Mouse (Mus musculus) kidney, embryonic 15.5 days (tissue): ENCODE measurements at regions not wholly inside any gene's neighbourhood (a gene's known extent, or its start where the extent isn't known, plus 50 kb on each side); places are given as distances from the start of the nearest gene placed in this dataset.
"Not testable (repeated sequence)": the region's sequence is repeated elsewhere in the genome, so short reads cannot be mapped to it uniquely, and the experiment has no call there.

Experiments
- ATAC-seq: fragments of 200-750 bp; cut with Nextera tagmentation; replicated peaks from 2 replicates; pipeline ENCODE4 v1.8.0; 2017; ENCODE audit warnings: moderate TSS enrichment; ENCODE audit not compliant: low FRiP score
- H3K27ac ChIP-seq: fragments of 300-500 bp; sonication (generic); 2 replicates; pipeline ENCODE4 v1.5.1; 2015; ENCODE audit warnings: mild to moderate bottlenecking, inconsistent platforms
- H3K27me3 ChIP-seq: fragments of 300-500 bp; sonication (generic); 2 replicates; pipeline ENCODE4 v1.6.1; 2015; ENCODE audit warnings: inconsistent platforms
- H3K36me3 ChIP-seq: fragments of 300-500 bp; sonication (generic); 2 replicates; pipeline ENCODE4 v1.6.1; 2015; ENCODE audit warnings: inconsistent platforms
- H3K4me1 ChIP-seq: fragments of 300-500 bp; sonication (generic); 2 replicates; pipeline ENCODE4 v1.6.1; 2015; ENCODE audit warnings: inconsistent platforms
- H3K4me2 ChIP-seq: fragments of 300-500 bp; sonication (generic); 2 replicates; pipeline ENCODE4 v1.6.1; 2015; ENCODE audit warnings: moderate library complexity, mild to moderate bottlenecking, inconsistent platforms
- H3K4me3 ChIP-seq: fragments of 300-500 bp; sonication (generic); replicated peaks from 2 replicates; pipeline ENCODE4 v1.5.1; 2015; ENCODE audit warnings: mild to moderate bottlenecking, inconsistent platforms
- H3K9ac ChIP-seq: fragments of 300-500 bp; sonication (generic); 2 replicates; pipeline ENCODE4 v1.6.1; 2015; ENCODE audit warnings: mild to moderate bottlenecking, inconsistent platforms
- H3K9me3 ChIP-seq: fragments of 300-500 bp; sonication (generic); replicated peaks from 2 replicates; pipeline ENCODE4 v1.6.1; 2016; ENCODE audit warnings: inconsistent platforms
- WGBS: fragments of 180-500 bp; shearing (Covaris S2); methylation state at CpG from one replicate; pipeline ENCODE4 v1.1.7; 2015; ENCODE audit warnings: mixed read lengths; 5-methylcytosine and 5-hydroxymethylcytosine counted together

DNA sequence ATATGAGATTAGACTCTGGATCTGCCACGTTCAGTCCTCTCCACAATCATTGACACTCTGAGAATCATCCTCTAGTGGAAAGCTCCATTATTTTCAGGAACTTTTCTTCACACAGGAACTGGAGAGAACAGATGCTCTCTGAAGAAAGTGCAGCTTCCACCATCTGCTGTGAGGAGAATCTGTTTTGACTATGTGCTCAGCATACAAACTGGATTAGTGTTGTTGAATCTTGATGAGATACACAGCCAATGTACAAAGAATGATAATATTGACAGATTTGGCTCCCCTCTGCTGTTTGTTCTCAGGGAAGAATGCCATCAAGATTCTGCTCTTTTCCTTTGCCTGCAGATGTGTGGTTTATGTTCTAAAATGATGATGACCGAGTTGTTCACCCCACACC lies 172.3 kb upstream of the Ghr start:
- 88% methylated on average over 2 of the region's 2 CpGs for WGBS
- no peaks in the 10 kb centered on the region for H3K27me3 ChIP-seq
- no peak overlapping the region for H3K4me3 ChIP-seq
- H3K9ac ChIP-seq, result no peak overlapping the region
- H3K4me1 ChIP-seq, result no peaks in the 10 kb centered on the region
- no peak overlapping the region for H3K4me2 ChIP-seq
- H3K9me3 ChIP-seq, result no peaks in the 10 kb centered on the region
- H3K27ac ChIP-seq, result no peak overlapping the region
- no peaks in the 10 kb centered on the region for H3K36me3 ChIP-seq
- ATAC-seq, result no peak

- H3K27me3 ChIP-seq, H3K4me3 ChIP-seq, ATAC-seq, H3K4me2 ChIP-seq, H3K9me3 ChIP-seq, H3K36me3 ChIP-seq, H3K4me1 ChIP-seq, H3K27ac ChIP-seq, H3K9ac ChIP-seq: not testable (repeated sequence)
- 85% methylated on average over 9 of the region's 9 CpGs for WGBS
These were observed 164.8 kb upstream of the Ghr start for GRCm38 (mm10) chr15:3748072-3748471.

- no peaks in the 10 kb centered on the region for H3K27me3 ChIP-seq
- H3K4me2 ChIP-seq, result no peak overlapping the region
- no peak overlapping the region for H3K9ac ChIP-seq
- H3K27ac ChIP-seq, result no peak overlapping the region
- H3K9me3 ChIP-seq, result no peaks in the 10 kb centered on the region
- no peaks in the 10 kb centered on the region for H3K36me3 ChIP-seq
- H3K4me1 ChIP-seq, result no peaks in the 10 kb centered on the region
- no peak for ATAC-seq
- H3K4me3 ChIP-seq, result no peak overlapping the region
- WGBS, result 67% methylated on average over 5 of the region's 5 CpGs
These were observed 160.0 kb upstream of the Ghr start for GRCm38 (mm10) chr15:3743168-3743814.

GRCm38 (mm10) chr15:3742191-3742590 lies 158.9 kb upstream of the Ghr start:
- Histone ChIP-seq H3K9ac (no peak overlapping the region), H3K9me3 (no peaks in the 10 kb centered on the region), H3K36me3 (no peaks in the 10 kb centered on the region), H3K4me2 (no peak overlapping the region), H3K4me3 (no peak overlapping the region), H3K4me1 (no peaks in the 10 kb centered on the region), H3K27ac (no peak overlapping the region), H3K27me3 (no peaks in the 10 kb centered on the region)
- WGBS, result 81% methylated on average over 7 of the region's 7 CpGs
- ATAC-seq, result no peak

DNA sequence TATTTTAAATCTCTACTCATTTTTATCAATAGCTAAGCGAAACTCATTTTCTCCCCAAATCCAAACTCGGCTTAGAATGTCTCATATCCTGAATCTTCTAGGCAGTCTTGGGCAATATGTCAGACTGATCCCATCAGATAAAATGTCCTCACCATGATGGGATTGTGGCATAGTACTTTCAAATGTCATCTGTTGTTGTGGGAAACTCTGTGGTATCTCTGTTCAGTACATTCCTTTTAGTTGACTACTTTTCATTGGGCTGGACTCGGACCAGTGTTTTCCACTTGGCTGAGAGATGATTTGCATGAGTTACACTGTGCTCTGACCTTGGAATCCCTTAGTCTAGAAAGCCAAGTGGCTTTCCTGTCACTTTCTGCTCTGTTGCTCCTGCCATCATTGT lies 141.9 kb upstream of the Ghr start:
- Histone ChIP-seq H3K4me2 (no peak overlapping the region), H3K9me3 (no peaks in the 10 kb centered on the region), H3K27me3 (no peaks in the 10 kb centered on the region), H3K36me3 (no peaks in the 10 kb centered on the region), H3K4me1 (no peaks in the 10 kb centered on the region), H3K4me3 (no peak overlapping the region), H3K27ac (no peak overlapping the region), H3K9ac (no peak overlapping the region)
- no peak for ATAC-seq
- WGBS, result 81% methylated on average over 3 of the region's 3 CpGs

DNA sequence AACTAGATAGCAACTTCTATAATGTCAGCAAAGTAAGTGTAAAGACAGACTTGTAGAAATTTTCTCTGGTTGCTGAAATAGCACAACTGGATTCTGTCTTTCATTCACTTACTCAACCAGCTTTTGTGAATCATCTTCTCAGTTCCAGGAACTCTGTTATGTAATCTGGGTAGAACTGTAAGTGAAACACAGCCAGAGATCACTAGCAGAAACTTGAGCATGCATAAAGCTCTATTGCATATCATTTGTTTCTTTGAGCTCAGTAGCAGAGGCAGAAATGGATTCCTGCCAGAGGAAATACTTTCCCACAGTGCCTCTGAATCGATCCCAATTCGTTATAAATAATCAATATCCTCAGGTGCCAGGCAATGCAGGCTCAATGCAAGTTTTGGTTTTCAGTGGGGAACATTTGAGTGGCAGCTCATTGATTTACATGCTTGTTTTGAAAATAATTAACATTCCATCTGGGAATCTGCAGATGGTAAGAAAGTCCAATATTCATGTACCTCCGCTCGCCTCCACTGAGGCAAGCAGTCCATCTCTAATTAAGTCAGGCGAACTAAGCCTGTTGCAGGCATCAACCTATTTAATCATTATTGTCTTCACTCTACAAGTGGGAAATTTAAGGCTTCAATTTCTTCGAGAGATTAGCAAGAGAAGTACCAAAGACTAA lies 137.5 kb upstream of the Ghr start:
- ATAC-seq, result no peak
- H3K9me3 ChIP-seq, result no peaks in the 10 kb centered on the region
- WGBS, result 85% methylated on average over 6 of the region's 6 CpGs

DNA sequence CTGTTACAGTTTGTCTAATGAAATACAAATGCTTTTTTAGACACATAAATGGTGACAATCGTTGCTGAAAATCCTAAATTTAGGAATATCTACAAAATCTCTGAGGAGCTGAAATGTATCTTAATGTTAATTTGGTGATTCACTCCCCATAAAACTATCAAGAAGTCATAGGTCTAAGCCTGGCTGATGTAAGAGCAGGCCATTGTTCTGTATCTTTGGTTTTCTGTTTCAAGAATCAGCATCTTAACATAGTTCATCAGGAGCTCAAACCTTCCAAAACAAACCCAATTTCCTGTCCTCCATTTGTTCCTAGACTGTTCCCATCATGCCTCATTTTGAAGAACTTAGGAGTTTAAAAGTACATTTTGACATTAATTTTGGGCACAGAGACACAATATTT lies 128.5 kb upstream of the Ghr start:
- Histone ChIP-seq H3K4me3 (no peak overlapping the region), H3K4me2 (no peak overlapping the region), H3K9ac (no peak overlapping the region), H3K9me3 (no peaks in the 10 kb centered on the region), H3K4me1 (no peaks in the 10 kb centered on the region), H3K27ac (no peak overlapping the region), H3K27me3 (no peaks in the 10 kb centered on the region), H3K36me3 (no peaks in the 10 kb centered on the region)
- 78% methylated on average over 1 of the region's 1 CpGs for WGBS
- no peak for ATAC-seq

More for the DNA sequence above, 137.5 kb upstream of the Ghr start:
- Histone ChIP-seq H3K27me3 (no peaks in the 10 kb centered on the region), H3K36me3 (no peaks in the 10 kb centered on the region), H3K4me2 (no peak overlapping the region), H3K9ac (no peak overlapping the region), H3K4me3 (no peak overlapping the region), H3K27ac (no peak overlapping the region), H3K4me1 (no peaks in the 10 kb centered on the region)

DNA sequence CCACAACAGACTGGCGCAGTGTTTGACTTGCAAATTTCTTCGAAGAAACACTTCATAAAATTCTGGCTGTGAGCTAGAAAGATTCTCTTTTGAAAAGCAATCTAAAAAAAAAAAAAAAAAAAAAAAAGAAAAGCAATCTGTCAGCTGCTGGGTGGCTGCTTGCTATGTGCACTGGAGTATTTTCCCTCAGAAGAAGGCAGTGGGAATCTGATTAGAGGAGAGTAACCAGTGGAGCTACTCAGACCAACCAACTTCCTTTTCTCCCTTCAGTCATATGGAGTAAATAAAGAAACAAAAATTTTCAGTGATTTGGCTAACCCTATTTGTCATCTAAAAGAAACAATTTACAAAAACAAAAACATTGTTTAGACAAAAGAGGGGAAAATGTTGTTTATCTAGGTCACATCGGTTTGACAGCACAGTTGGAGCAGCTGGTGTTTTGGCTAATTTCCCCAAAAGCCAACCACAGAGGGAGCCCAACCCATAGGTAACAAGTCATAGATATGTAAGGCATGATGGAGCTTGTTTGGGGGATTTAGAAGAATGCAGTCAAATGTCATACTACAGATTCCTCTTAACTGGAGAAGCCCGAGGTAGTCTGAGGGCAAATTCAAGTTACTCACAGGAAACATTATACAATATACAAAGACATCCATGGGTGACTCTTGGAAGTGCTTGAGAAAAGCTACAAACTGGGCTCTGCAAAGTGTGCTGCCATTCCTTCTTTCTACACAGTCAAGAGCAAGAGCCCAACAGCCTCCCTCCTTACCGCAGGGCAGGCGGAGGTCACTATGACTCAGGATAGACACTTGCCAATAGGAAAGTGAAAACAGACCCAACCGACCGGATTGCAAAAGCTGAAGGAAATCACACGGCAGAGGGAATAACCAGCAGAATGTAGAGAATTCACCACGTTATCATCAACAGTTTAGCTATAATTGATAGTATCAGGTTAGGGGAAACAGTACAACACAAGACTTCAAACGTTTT lies 124.1 kb upstream of the Ghr start:
- no peak for ATAC-seq
- H3K27ac ChIP-seq, result no peak overlapping the region
- 78% methylated on average over 11 of the region's 11 CpGs for WGBS
- H3K4me1 ChIP-seq, result no peaks in the 10 kb centered on the region
- H3K4me3 ChIP-seq, result no peak overlapping the region
- H3K9ac ChIP-seq, result no peak overlapping the region
- H3K27me3 ChIP-seq, result no peaks in the 10 kb centered on the region
- no peak overlapping the region for H3K4me2 ChIP-seq
- no peaks in the 10 kb centered on the region for H3K9me3 ChIP-seq
- H3K36me3 ChIP-seq, result no peaks in the 10 kb centered on the region

DNA sequence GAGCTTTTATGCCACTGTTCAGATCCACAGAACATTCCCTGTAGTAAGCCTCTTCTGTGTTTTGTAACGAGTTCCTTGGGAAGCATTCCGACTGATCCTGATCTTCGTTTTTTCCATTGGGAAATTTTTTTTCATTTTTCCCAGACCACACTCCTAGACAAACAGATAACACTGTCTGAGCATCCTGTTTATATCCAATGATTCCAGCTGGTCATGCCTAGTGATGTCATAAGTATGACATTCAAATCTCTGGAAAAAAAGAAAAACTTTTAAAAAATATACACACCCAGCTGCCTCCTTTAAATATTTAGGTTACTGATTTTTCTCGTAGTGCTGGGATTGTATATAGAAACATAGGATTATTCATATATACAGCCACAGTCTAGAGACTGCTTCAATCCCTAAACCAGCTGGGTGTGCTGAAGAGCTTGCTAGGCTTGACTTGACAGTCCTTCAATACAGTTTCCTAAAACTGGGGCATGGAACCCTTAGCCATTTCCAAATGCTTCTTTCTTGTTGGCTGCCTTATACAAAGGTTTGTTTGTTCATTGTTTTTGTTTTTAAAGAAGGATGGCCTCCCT lies 116.0 kb upstream of the Ghr start:
- Histone ChIP-seq H3K36me3 (no peaks in the 10 kb centered on the region), H3K4me3 (no peak overlapping the region), H3K4me2 (no peak overlapping the region), H3K9me3 (no peaks in the 10 kb centered on the region), H3K27me3 (no peaks in the 10 kb centered on the region), H3K4me1 (no peaks in the 10 kb centered on the region), H3K9ac (no peak overlapping the region), H3K27ac (no peak overlapping the region)
- 83% methylated on average over 4 of the region's 4 CpGs for WGBS
- no peak for ATAC-seq

GRCm38 (mm10) chr15:3685254-3685653 lies 102.0 kb upstream of the Ghr start:
- WGBS, result 81% methylated on average over 1 of the region's 1 CpGs

DNA sequence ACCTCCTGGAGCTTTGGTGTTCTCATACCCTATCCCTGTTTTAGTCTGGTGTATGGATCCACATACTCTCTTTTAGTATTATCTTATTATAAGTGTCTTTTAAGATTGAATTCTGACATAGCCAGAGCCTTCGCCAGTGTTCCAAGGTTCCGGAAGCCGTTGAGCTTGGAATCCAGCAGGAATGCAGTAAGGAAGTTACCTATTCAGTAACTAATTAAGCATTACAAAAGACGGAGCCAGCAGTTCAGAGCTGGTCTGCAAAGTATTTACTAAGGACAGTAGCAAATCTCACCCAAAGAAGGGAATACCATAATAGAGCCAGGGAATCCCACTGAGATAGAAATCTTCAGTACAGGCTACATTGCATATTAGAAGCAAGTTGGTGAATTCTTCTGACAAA lies 93.7 kb upstream of the Ghr start:
- H3K9me3 ChIP-seq, ATAC-seq, H3K9ac ChIP-seq, H3K4me2 ChIP-seq, H3K27ac ChIP-seq, H3K4me3 ChIP-seq, H3K4me1 ChIP-seq, H3K27me3 ChIP-seq, H3K36me3 ChIP-seq: not testable (repeated sequence)
- 43% methylated on average over 4 of the region's 4 CpGs for WGBS

More at GRCm38 (mm10) chr15:3685254-3685653, 102.0 kb upstream of the Ghr start:
- Histone ChIP-seq H3K4me2 (no peak overlapping the region), H3K9ac (no peak overlapping the region), H3K36me3 (no peaks in the 10 kb centered on the region), H3K27me3 (no peaks in the 10 kb centered on the region), H3K4me3 (no peak overlapping the region), H3K27ac (no peak overlapping the region), H3K4me1 (no peaks in the 10 kb centered on the region), H3K9me3 (no peaks in the 10 kb centered on the region)
- no peak for ATAC-seq

DNA sequence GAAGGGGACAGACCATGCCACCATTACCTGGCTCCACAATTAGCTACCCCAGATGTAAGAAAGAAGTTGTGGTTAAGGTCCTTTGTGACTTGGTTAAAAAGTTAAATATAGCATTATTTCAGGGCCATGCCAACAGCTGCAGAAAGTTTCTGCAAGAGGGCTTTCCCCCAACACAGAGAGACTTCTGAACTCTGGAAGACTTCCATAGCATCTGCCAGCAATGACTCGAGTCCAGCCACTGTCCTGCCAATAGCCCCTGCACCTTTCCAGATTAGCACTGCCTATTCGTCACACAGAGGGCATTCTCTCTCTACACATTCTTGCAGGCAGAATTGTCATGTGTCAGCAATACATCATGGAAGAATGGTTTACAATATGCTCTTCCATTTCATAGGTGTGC lies 89.3 kb upstream of the Ghr start:
- H3K4me2 ChIP-seq, result no peak overlapping the region
- ATAC-seq, result no peak
- no peak overlapping the region for H3K4me3 ChIP-seq
- no peaks in the 10 kb centered on the region for H3K36me3 ChIP-seq
- no peaks in the 10 kb centered on the region for H3K9me3 ChIP-seq
- no peak overlapping the region for H3K9ac ChIP-seq
- 82% methylated on average over 2 of the region's 2 CpGs for WGBS
- no peaks in the 10 kb centered on the region for H3K4me1 ChIP-seq
- H3K27me3 ChIP-seq, result no peaks in the 10 kb centered on the region
- H3K27ac ChIP-seq, result no peak overlapping the region
